Mouse (Mus musculus) kidney, embryonic 14.5 days (tissue): ENCODE data around the gene Chd1l. TPM values are rescaled to one million over a fixed set of nuclear protein-coding genes. Genes with fewer than 3 reads are reported as not detected.

Experiments
- ATAC-seq: fragments of 200-750 bp; cut with Nextera tagmentation; 2 replicates; pipeline ENCODE4 v1.8.0; 2017; ENCODE audit warnings: moderate number of reproducible peaks, mild to moderate bottlenecking, moderate TSS enrichment, moderate library complexity; ENCODE audit not compliant: low FRiP score, low TSS enrichment
- H3K27ac ChIP-seq: fragments of 300-500 bp; sonication (generic); 2 replicates; pipeline ENCODE4 v1.5.1; 2014; ENCODE audit warnings: low read depth, mild to moderate bottlenecking, low read length, moderate library complexity, mixed read lengths
- H3K27me3 ChIP-seq: fragments of 300-500 bp; sonication (generic); 2 replicates; pipeline ENCODE4 v1.6.1; 2014; ENCODE audit warnings: mild to moderate bottlenecking, low read length; ENCODE audit not compliant: control insufficient read depth, insufficient read depth
- H3K36me3 ChIP-seq: fragments of 300-500 bp; sonication (generic); 2 replicates; pipeline ENCODE4 v1.6.1; 2014; ENCODE audit warnings: low read length, mixed read lengths; ENCODE audit not compliant: control insufficient read depth, insufficient read depth
- H3K4me1 ChIP-seq: fragments of 300-500 bp; sonication (generic); 2 replicates; pipeline ENCODE4 v1.6.1; 2014; ENCODE audit warnings: low read length, mixed read lengths; ENCODE audit not compliant: control insufficient read depth, insufficient read depth
- H3K4me2 ChIP-seq: fragments of 300-500 bp; sonication (generic); replicated peaks from 2 replicates; pipeline ENCODE4 v1.6.1; 2014; ENCODE audit warnings: low read depth, mild to moderate bottlenecking, low read length
- H3K4me3 ChIP-seq: fragments of 300-500 bp; sonication (generic); 2 replicates; pipeline ENCODE4 v1.5.1; 2014; ENCODE audit warnings: mild to moderate bottlenecking, low read length
- H3K9ac ChIP-seq: fragments of 300-500 bp; sonication (generic); 2 replicates; pipeline ENCODE4 v1.6.1; 2014; ENCODE audit warnings: low read depth, mild to moderate bottlenecking, low read length, moderate library complexity
- H3K9me3 ChIP-seq: fragments of 300-500 bp; sonication (generic); 2 replicates; pipeline ENCODE4 v1.6.1; 2016; ENCODE audit warnings: low read length; ENCODE audit not compliant: control insufficient read depth
- WGBS: fragments of 180-500 bp; shearing (Covaris S2); extraction: QIAGEN DNeasy Blood & Tissue Kit; methylation state at CpG from one replicate; pipeline ENCODE4 v1.1.7; 2014; 5-methylcytosine and 5-hydroxymethylcytosine counted together
- polyA plus RNA-seq: library from polyadenylated mRNA; unstranded; fragments of >200 nt; fragmentation: Nextera tagmentation; extraction: Ambion mirVana; gene quantifications from 2 replicates; pipeline ENCODE4 v1.2.1, GENCODE M21; 2014

Chd1l gene
- polyA plus RNA-seq: 11.5 and 18.1 TPM in 2 replicates

GRCm38 (mm10) chr3:97609845-97610410, at the start of gene Chd1l:
Gene Chd1l (minus strand): TSS chr3:97610203.
- no peaks in the 10 kb centered on the region for H3K9me3 ChIP-seq
- H3K4me2 ChIP-seq: peak within 1 kb of the TSS; percentile 85
- no peaks in the 10 kb centered on the region for H3K27me3 ChIP-seq
- H3K36me3 ChIP-seq: no peaks in the 10 kb centered on the region
- H3K4me1 ChIP-seq: no peaks in the 10 kb centered on the region
- H3K4me3 ChIP-seq: peak within 1 kb of the TSS; percentile 82
- 0% methylated on average over 54 of the region's 56 CpGs for whole genome bisulfite sequencing
- H3K27ac ChIP-seq: peak within 1 kb of the TSS; percentile 93
- peak; percentile 95 for ATAC-seq
- peak within 1 kb of the TSS; percentile 92 for H3K9ac ChIP-seq

GRCm38 (mm10) chr3:97659746-97660145, 49.7 kb upstream of the Chd1l start:
- ATAC-seq: no peak
- H3K27me3 ChIP-seq: 0 out of 2 replicates have a peak, but pooled peaks cover 3% of the 10 kb centered on the region
- 82% methylated on average over 7 of the region's 7 CpGs for WGBS
- H3K4me3 ChIP-seq: no peak overlapping the region
- no peaks in the 10 kb centered on the region for H3K9me3 ChIP-seq
- peaks cover 6% of the 10 kb centered on the region for H3K4me1 ChIP-seq
- peaks cover 9% of the 10 kb centered on the region; the same call in 1 of the 2 replicates for H3K36me3 ChIP-seq
- H3K4me2 ChIP-seq: no peak overlapping the region
- H3K27ac ChIP-seq: no peak overlapping the region
- no peak overlapping the region for H3K9ac ChIP-seq

- Histone ChIP-seq H3K9me3 (no peaks in the 10 kb centered on the region), H3K4me2 (peak overlapping the region; percentile 76), H3K4me1 (peaks cover 6% of the 10 kb centered on the region), H3K36me3 (peaks cover 3% of the 10 kb centered on the region; the same call in 1 of the 2 replicates), H3K27me3 (0 out of 2 replicates have a peak, but pooled peaks cover 3% of the 10 kb centered on the region), H3K4me3 (peak overlapping the region; percentile 91), H3K9ac (peak overlapping the region; percentile 63), H3K27ac (no peak overlapping the region)
- WGBS: under 1% methylated on average over 47 of the region's 50 CpGs
- peak; percentile 87 for ATAC-seq
Observed at GRCm38 (mm10) chr3:97658426-97659193, 48.6 kb upstream of the Chd1l start.

GRCm38 (mm10) chr3:97657655-97658411, 47.8 kb upstream of the Chd1l start, which contains the start of gene Prkab2:
Gene Prkab2 (plus strand): TSS chr3:97658193.
- H3K9ac ChIP-seq: peak within 1 kb of the TSS; percentile 63
- H3K4me1 ChIP-seq: peaks cover 6% of the 10 kb centered on the region
- WGBS: 2% methylated on average over 51 of the region's 51 CpGs
- H3K4me2 ChIP-seq: peak within 1 kb of the TSS; percentile 76
- H3K36me3 ChIP-seq: peaks cover 2% of the 10 kb centered on the region; the same call in 1 of the 2 replicates
- no peaks in the 10 kb centered on the region for H3K9me3 ChIP-seq
- peak; percentile 96 for ATAC-seq
- peak within 1 kb of the TSS; percentile 91 for H3K4me3 ChIP-seq
- no peak within 1 kb of the TSS for H3K27ac ChIP-seq
- H3K27me3 ChIP-seq: 0 out of 2 replicates have a peak, but pooled peaks cover 3% of the 10 kb centered on the region

- Histone ChIP-seq H3K4me3 (no peak overlapping the region), H3K27ac (no peak overlapping the region), H3K9me3 (no peaks in the 10 kb centered on the region), H3K4me1 (peaks cover 6% of the 10 kb centered on the region), H3K9ac (no peak overlapping the region), H3K4me2 (no peak overlapping the region), H3K27me3 (0 out of 2 replicates have a peak, but pooled peaks cover 3% of the 10 kb centered on the region), H3K36me3 (no peaks in the 10 kb centered on the region)
- no peak for ATAC-seq
- 85% methylated on average over 8 of the region's 8 CpGs for WGBS
Observed at GRCm38 (mm10) chr3:97654901-97655300, 44.9 kb upstream of the Chd1l start.

- H3K4me3 ChIP-seq: no peak overlapping the region
- no peak overlapping the region for H3K4me2 ChIP-seq
- H3K27ac ChIP-seq: no peak overlapping the region
- H3K36me3 ChIP-seq: no peaks in the 10 kb centered on the region
- 0 out of 2 replicates have a peak, but pooled peaks cover 3% of the 10 kb centered on the region for H3K27me3 ChIP-seq
- H3K9ac ChIP-seq: no peak overlapping the region
- H3K4me1 ChIP-seq: peaks cover under 1% of the 10 kb centered on the region
- 94% methylated on average over 5 of the region's 5 CpGs for WGBS
- ATAC-seq: no peak
- no peaks in the 10 kb centered on the region for H3K9me3 ChIP-seq
Observed at GRCm38 (mm10) chr3:97653781-97654180, 43.8 kb upstream of the Chd1l start.

- 85% methylated on average over 10 of the region's 10 CpGs for WGBS
- Histone ChIP-seq H3K4me1 (no peaks in the 10 kb centered on the region), H3K36me3 (no peaks in the 10 kb centered on the region), H3K27ac (no peak overlapping the region), H3K27me3 (no peaks in the 10 kb centered on the region), H3K9me3 (no peaks in the 10 kb centered on the region), H3K4me2 (no peak overlapping the region), H3K4me3 (no peak overlapping the region), H3K9ac (no peak overlapping the region)
- no peak for ATAC-seq
Observed at GRCm38 (mm10) chr3:97651604-97652003, 41.6 kb upstream of the Chd1l start.

GRCm38 (mm10) chr3:97649469-97649868, 39.5 kb upstream of the Chd1l start:
- Histone ChIP-seq H3K36me3 (no peaks in the 10 kb centered on the region), H3K27ac (no peak overlapping the region), H3K4me3 (no peak overlapping the region), H3K9me3 (no peaks in the 10 kb centered on the region), H3K27me3 (no peaks in the 10 kb centered on the region), H3K9ac (no peak overlapping the region), H3K4me1 (no peaks in the 10 kb centered on the region), H3K4me2 (no peak overlapping the region)
- ATAC-seq: no peak
- WGBS: 51% methylated on average over 6 of the region's 6 CpGs
